Mouse (Mus musculus): ENCODE measurements around the gene Asb18.

DNA sequence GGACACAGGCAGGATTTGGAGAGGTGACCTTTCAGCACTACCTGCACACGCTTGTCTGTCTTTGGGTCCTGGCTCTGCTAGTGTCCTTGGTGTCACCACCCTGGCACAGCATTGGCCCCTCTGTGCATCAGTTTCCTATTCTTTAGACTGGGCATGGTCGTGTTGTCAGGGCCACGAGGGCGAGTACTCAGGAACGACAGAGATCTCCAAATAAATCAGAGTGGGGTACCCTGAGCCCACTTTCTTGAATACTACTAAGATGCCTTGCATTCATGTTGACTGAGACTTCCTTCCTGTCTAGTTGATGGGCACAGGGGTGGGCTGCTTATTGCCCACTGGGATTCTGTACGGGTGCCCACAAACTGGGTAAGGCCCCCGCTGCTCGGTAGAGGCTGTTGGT, 37.2 kb downstream of the Asb18 start:
- no peak for TF ChIP-seq CTCF (IDR thresholded peaks at IDR 0.05; ENCODE audit: low read depth)
- no peak for TF ChIP-seq EP300 (IDR thresholded peaks at IDR 0.05; ENCODE audit: low read depth)

Measured in heart, postnatal 0 days (tissue).